Mouse (Mus musculus): ENCODE measurements around the gene Nomo1. TPM values are rescaled to one million over a fixed set of nuclear protein-coding genes. Genes with fewer than 3 reads are reported as not detected.

Gene Nomo1
- total RNA-seq, 2 experiments from 2014 or later, result 103 to 109 TPM

DNA sequence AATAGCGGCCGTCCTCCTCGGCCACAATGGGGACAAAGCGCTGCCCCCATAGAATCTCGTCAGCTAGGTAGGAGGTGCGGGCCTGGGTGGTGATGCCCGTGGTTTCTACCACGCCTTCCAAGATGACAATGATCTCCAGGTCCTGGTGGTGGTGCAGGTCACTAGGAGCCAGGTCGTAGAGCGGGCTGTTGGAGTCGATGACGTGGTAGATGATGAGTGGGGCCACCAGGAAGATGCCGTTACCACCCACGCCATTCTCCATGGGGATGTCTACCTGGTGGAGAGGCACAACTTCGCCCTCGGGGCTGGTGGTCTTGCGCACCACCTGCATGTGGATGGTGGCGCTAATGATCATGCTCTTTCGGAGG, 65.4 kb downstream of the Nomo1 start:
- no peak for DNase-seq (ENCODE audit: extremely low spot score in 1 of 2, low spot score in 1 of 2)

DNA sequence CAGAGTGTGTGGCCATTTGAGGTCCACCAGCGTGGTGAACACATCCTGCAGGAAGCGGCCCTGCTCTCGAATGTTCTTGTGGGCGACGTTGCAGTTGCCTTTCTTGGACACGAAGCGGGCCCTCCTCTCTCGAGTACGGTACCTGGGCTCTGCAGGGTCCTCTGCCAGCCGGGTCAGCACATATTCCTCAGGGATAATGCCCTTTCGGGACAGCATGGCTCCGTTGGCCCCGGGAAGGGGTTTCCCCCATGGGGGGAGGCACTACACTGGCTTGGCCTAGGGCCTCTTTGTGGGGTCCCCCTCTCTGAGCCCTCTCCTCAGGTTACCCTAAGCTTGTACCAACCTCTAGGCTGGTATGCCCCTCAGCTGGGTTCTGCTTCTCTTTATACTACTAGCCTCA, 66.2 kb downstream of the Nomo1 start:
- no peak for DNase-seq (ENCODE audit: extremely low spot score in 1 of 2, low spot score in 1 of 2)

GRCm38 (mm10) chr7:46100563-46100962, 67.1 kb downstream of the Nomo1 start, which contains the start of gene Kcnj11:
Gene Kcnj11, minus strand, starts transcription at chr7:46100764.
- peak; percentile 73 to 89 for DNase-seq (ENCODE audit: extremely low spot score in 1 of 2, low spot score in 1 of 2)

DNA sequence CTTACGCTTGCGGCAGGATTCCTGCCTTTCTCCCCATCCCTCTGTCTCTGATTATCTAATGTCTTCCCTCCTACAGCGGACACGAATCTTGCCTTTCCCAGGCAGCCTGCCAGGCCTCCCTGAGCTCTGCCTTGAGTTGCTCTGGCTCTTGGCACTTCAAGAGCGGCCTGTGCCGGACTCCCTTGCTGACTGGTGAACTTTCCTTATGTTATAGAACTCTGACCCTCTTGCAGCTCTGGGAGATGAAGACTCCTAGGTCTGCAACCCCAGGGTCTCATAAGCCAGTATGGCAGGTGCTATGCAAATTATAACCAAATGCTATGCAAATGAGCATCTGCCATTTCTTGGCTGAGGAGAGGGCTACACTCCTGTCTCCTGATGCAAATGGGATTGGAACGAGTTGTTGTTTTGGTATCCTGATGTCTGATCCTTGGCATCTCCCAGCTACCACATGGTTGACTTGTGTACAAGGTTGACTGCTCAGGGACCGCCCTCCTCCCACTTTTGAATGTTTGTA, 69.6 kb downstream of the Nomo1 start:
- peak in 1 of 2 experiments; percentile 61 for DNase-seq (ENCODE audit: extremely low spot score in 1 of 2, low spot score in 1 of 2)

DNA sequence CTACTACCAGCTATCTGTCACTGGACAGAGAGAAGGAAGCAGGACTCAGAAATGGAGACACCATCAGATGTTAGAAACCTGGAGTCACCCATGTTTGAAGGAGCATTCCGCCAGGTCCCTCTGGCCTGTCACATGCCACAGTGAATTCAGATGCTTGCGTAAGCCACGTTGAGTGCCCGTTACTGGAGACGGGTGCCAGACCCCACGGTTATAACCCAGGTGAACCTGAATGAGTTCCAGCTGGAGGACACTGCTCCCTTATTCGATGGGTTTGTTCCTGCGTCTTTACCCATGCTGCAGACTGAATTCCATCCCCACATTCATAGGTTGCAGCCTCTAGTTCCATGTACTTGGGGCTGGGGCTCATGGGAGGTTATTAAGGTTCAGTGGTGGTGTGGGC, 70.3 kb downstream of the Nomo1 start:
- no peak for DNase-seq (ENCODE audit: extremely low spot score in 1 of 2, low spot score in 1 of 2)

DNA sequence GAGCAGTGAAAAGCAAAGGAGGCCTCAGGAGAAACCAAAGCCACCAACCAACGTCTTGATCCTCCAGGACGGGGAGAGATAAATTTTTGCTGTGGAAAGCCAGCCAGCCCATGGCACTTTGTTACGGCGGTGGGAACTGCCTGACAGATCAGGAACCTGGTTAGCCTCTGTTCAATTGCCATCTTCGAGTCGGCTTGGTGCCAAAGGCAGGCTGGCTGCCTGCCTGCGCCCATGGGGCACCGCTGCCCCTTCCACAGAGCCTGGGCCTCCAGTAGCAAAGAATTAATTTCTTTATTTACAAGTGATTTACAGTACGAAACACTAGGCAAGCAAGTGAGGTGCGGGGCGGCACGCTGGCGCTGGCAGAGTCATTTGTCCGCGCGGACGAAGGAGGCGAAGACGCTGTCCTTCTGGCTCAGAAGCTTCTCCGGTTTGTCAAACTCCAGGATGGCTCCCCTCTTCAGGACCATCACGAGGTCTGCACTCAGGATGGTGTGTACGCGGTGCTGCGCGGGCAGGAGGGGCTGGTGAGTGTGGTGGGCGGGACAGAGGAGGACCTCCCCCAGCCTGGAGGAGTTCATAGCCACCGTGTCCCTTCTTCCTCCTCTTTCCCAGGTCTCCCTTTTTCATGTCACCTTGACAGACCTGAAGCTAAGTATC, 70.9 kb downstream of the Nomo1 start:
- DNase-seq (ENCODE audit: extremely low spot score in 1 of 2, low spot score in 1 of 2), result no peak

DNA sequence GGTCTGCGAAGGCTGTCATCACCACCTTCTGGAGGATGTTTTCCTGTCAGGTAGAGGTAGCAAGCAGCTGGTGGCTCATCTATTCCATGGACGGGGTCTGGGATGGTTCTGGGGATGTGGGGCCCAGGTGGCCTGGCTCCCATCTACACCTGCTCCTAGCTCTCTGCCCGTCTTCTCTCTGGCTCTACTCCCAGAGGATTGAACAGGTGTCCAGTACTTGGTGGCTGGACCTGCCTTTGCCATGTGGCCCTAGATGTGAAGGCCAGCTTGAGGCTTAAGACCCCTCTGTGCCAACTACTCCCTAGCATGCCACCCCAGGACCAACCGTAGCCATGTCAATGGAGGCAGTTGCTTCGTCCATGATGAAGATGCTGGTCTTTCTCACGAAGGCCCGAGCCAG, 72.0 kb downstream of the Nomo1 start:
- DNase-seq (ENCODE audit: extremely low spot score in 1 of 2, low spot score in 1 of 2), result no peak

DNA sequence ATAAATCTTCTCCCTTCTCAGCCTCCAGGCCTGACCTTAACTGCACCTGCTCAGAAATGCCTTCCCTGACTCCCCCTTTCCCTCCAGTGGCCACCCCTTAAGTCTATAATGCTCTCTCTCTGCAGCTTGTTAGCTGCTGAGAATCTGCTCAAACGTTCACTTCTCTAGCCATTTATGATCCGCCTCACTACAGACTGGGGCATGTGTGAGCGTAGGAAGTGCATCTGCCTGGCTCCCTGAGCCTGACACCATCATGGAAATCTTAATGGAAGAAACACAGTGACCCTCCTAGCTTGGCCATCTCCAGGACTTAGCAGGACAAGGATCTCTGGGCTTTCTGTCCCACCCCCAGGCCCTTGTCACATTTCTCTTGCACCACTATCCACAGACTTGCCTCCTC, 76.6 kb downstream of the Nomo1 start:
- DNase-seq (ENCODE audit: extremely low spot score in 1 of 2, low spot score in 1 of 2), result no peak

DNA sequence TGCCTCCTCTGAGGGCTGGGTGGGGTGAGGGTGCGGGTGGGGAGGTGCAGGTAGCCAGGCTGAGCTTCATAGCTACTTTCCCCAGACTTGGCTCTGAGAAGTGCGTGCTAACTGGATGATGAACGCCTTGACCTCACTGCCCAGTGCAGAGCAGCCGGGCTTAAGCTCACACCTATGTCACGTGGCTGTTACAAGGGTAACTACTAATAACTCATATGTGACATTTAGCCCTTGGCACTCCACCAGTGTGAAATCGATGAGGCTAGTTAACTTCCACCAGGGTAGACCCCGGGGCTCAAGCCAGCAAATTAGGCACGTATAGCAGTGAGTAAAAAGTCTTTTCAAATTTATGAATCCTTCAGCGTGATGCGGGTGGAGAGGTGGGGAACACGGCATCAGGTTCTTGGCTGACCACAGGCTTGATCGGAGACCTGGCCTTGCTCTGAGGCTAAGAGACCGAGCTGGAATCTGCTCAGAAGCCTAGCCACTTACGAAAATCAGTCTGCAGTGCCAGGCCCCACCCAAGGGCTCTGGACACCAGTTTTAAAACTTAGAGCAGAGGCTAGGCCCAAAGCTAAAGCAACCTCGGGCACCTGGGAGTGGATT, 77.8 kb downstream of the Nomo1 start:
- no peak for DNase-seq (ENCODE audit: extremely low spot score in 1 of 2, low spot score in 1 of 2)

DNA sequence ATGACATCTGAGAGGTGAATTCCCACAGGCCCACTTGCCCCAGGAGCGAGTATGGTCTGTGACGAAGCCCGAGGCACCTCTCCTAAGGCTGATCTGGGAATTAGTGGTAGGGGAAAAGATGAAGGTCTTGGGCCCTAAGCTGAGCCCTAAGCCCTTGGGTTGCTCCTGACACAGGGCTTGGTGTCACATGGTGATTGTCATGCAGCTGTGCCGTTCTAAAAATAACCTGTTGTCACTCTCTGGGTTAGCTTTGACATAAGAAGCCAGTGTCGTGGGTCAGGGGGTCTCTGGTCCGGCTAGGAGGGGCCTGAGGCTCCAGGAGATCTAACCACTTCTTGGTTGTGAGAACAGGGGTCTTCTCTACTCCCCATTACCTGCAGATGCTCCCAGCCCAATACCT, 78.4 kb downstream of the Nomo1 start:
- DNase-seq (ENCODE audit: extremely low spot score in 1 of 2, low spot score in 1 of 2), result no peak

GRCm38 (mm10) chr7:46113435-46113834, 79.9 kb downstream of the Nomo1 start:
- DNase-seq (ENCODE audit: extremely low spot score in 1 of 2, low spot score in 1 of 2), result no peak

GRCm38 (mm10) chr7:46116118-46116581, 82.7 kb downstream of the Nomo1 start:
- no peak for DNase-seq (ENCODE audit: extremely low spot score in 1 of 2, low spot score in 1 of 2)

GRCm38 (mm10) chr7:46117035-46117434, 83.5 kb downstream of the Nomo1 start:
- DNase-seq (ENCODE audit: extremely low spot score in 1 of 2, low spot score in 1 of 2), result no peak

DNA sequence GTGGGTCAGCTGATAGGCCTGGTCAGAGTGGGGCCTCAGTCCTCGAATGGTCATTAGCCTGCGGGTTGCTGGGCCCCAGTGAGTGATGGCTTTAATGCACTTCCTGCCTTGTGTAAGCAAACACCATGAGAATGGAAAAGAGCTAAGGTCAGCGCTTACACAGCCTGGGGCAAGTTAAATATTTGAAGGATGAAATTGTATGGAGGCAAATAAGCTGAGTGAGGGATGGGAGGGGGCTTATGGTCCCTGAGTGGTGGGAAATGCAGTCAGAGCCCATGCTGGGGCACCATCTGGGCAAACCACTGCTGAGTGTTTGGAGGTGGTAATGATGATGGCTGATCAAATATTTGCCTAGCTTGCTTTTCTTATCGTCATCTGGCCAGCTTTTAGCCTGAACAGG, 89.5 kb downstream of the Nomo1 start:
- DNase-seq (ENCODE audit: extremely low spot score in 1 of 2, low spot score in 1 of 2), result no peak

- no peak for DNase-seq (ENCODE audit: extremely low spot score in 1 of 2, low spot score in 1 of 2)
These were observed 91.0 kb downstream of the Nomo1 start for GRCm38 (mm10) chr7:46124460-46124859.

DNA sequence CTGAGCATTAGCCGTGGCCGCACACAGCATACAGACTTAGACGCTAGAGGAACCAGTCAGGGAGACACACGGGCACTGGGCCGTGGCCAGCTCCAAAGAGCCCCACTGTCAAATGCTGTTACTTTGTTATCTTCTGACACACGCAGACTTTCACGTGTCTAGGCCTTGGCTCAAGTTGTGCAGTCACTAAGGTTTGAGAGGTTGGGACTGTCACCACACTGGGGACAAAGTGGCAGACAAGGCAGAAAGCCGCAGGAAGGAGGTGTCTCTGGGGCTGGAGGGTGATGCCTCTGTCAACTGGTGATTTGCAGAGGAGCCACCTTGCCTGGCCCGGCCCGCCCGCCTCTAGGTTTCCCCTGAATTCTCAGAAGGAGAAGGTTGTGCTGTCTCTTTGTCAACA, 91.8 kb downstream of the Nomo1 start:
- no peak for DNase-seq (ENCODE audit: extremely low spot score in 1 of 2, low spot score in 1 of 2)

- DNase-seq (ENCODE audit: extremely low spot score in 1 of 2, low spot score in 1 of 2), result no peak
These were observed 94.7 kb downstream of the Nomo1 start for GRCm38 (mm10) chr7:46128196-46128595.

- no peak for DNase-seq (ENCODE audit: extremely low spot score in 1 of 2, low spot score in 1 of 2)
These were observed 96.1 kb downstream of the Nomo1 start for GRCm38 (mm10) chr7:46129463-46130179.

- DNase-seq (ENCODE audit: extremely low spot score in 1 of 2, low spot score in 1 of 2), result no peak
These were observed 97.2 kb downstream of the Nomo1 start for GRCm38 (mm10) chr7:46130723-46131122.

DNA sequence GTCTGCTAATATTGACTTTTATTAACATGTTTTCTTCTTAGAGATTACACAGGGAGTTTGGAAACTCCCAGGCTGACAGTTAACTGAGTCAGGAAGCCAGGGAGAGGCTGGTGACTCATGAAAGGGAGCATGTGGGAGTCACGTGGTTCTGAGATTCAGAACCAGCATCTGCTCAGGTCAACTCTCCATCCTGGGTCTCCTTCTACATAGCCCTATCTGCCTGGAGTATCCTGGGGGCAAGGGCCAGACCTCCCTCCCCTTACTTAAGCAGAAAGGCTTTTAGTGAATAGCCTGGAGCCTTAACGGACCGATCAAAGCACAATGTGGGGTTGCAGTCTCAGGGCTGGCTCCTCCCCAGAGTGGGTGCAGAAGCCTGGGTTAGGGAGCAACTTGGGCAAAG, 97.8 kb downstream of the Nomo1 start:
- DNase-seq (ENCODE audit: extremely low spot score in 1 of 2, low spot score in 1 of 2), result peak in 1 of 2 experiments; percentile 21

GRCm38 (mm10) chr7:46131806-46132205, 98.3 kb downstream of the Nomo1 start:
- DNase-seq (ENCODE audit: extremely low spot score in 1 of 2, low spot score in 1 of 2), result peak in 1 of 2 experiments; percentile 32
